Mouse (Mus musculus): Measurements from ENCODE around the gene Slc8a2.

The Slc8a2 gene

GRCm38 (mm10) chr7:16129421-16129845 lies at the start of gene Slc8a2:
Gene Slc8a2 (plus strand): TSS chr7:16129826.
- peak; percentile 90 to 93 for DNase-seq

- DNase-seq, result no peak
Observed at GRCm38 (mm10) chr7:16079947-16080346, 49.7 kb upstream of the Slc8a2 start.

- no peak for DNase-seq
Observed at GRCm38 (mm10) chr7:16080581-16080980, 49.0 kb upstream of the Slc8a2 start.

- no peak for DNase-seq
Observed at GRCm38 (mm10) chr7:16083361-16083760, 46.3 kb upstream of the Slc8a2 start.

GRCm38 (mm10) chr7:16087587-16087986 lies 42.0 kb upstream of the Slc8a2 start:
- no peak for DNase-seq

GRCm38 (mm10) chr7:16094592-16094991 lies 35.0 kb upstream of the Slc8a2 start:
- DNase-seq, result no peak

- DNase-seq, result peak; percentile 98 to 99
Observed at GRCm38 (mm10) chr7:16098021-16099017, 31.3 kb upstream of the Slc8a2 start, which contains the start of gene Napa. Gene Napa (plus strand): TSS chr7:16098458.

- DNase-seq, result no peak
Observed at GRCm38 (mm10) chr7:16099901-16100300, 29.7 kb upstream of the Slc8a2 start.

- DNase-seq, result no peak
Observed at GRCm38 (mm10) chr7:16101081-16101480, 28.5 kb upstream of the Slc8a2 start.

- no peak for DNase-seq
Observed at GRCm38 (mm10) chr7:16101726-16102475, 27.7 kb upstream of the Slc8a2 start.

GRCm38 (mm10) chr7:16102686-16103226 lies 26.9 kb upstream of the Slc8a2 start:
- DNase-seq, result no peak

- no peak for DNase-seq
Observed at GRCm38 (mm10) chr7:16103760-16104159, 25.9 kb upstream of the Slc8a2 start.

- DNase-seq, result no peak
Observed at GRCm38 (mm10) chr7:16104611-16105388, 24.8 kb upstream of the Slc8a2 start.

GRCm38 (mm10) chr7:16108886-16109542 lies 20.6 kb upstream of the Slc8a2 start:
- no peak for DNase-seq

GRCm38 (mm10) chr7:16110158-16110557 lies 19.5 kb upstream of the Slc8a2 start:
- peak in 1 of 2 experiments; percentile 0 for DNase-seq

GRCm38 (mm10) chr7:16111284-16112090 lies 18.1 kb upstream of the Slc8a2 start:
- DNase-seq, result no peak

- peak in 1 of 2 experiments; percentile 0 for DNase-seq
Observed at GRCm38 (mm10) chr7:16116418-16116817, 13.2 kb upstream of the Slc8a2 start.

GRCm38 (mm10) chr7:16117100-16117499 lies 12.5 kb upstream of the Slc8a2 start:
- peak in 1 of 2 experiments; percentile 0 for DNase-seq

GRCm38 (mm10) chr7:16119569-16120261 lies 9.9 kb upstream of the Slc8a2 start, which contains the start of gene Kptn:
Gene Kptn (plus strand): TSS chr7:16119895.
- DNase-seq, result peak; percentile 91 to 94

- DNase-seq, result peak in 1 of 2 experiments; percentile 10
Observed at GRCm38 (mm10) chr7:16120262-16120600, 9.4 kb upstream of the Slc8a2 start.
